Mouse (Mus musculus) layer of hippocampus, postnatal 36 days (tissue): ENCODE measurements around the gene 4933402D24Rik. TPM values are rescaled to one million over a fixed set of nuclear protein-coding genes. Genes with fewer than 3 reads are reported as not detected.

Experiments
- DNase-seq, 2 experiments: peaks; one replicate each; pipeline ENCODE4 v3.0.0; 2022
- total RNA-seq, 2 experiments: library from RNA; stranded (reverse); gene quantifications; 2 replicates each; pipeline ENCODE4 v1.2.3; 2021

4933402D24Rik gene
- not detected for total RNA-seq

- DNase-seq, result no peak
Observed at GRCm38 (mm10) chr1:63769167-63769566, at the start of gene 4933402D24Rik. TSS of gene 4933402D24Rik (minus strand) at chr1:63769267.

- no peak for DNase-seq
Observed at GRCm38 (mm10) chr1:63808584-63808983, 39.5 kb upstream of the 4933402D24Rik start.

GRCm38 (mm10) chr1:63805095-63805494 lies 36.0 kb upstream of the 4933402D24Rik start:
- DNase-seq, result no peak

GRCm38 (mm10) chr1:63794326-63794725 lies 25.3 kb upstream of the 4933402D24Rik start:
- DNase-seq, result no peak

- no peak for DNase-seq
Observed at GRCm38 (mm10) chr1:63776902-63777630, 8.0 kb upstream of the 4933402D24Rik start.

GRCm38 (mm10) chr1:63776396-63776795 lies 7.3 kb upstream of the 4933402D24Rik start:
- DNase-seq, result no peak

GRCm38 (mm10) chr1:63770309-63770708 lies 1.2 kb upstream of the 4933402D24Rik start:
- DNase-seq, result peak in 1 of 2 experiments; percentile 8

- DNase-seq, result no peak
Observed at GRCm38 (mm10) chr1:63768112-63768511, 955 bp downstream of the 4933402D24Rik start.

- DNase-seq, result no peak
Observed at GRCm38 (mm10) chr1:63764395-63764794, 4.7 kb downstream of the 4933402D24Rik start.

GRCm38 (mm10) chr1:63763881-63764386 lies 5.1 kb downstream of the 4933402D24Rik start:
- DNase-seq, result no peak

- peak; percentile 47 to 58 for DNase-seq
Observed at GRCm38 (mm10) chr1:63763212-63763694, 5.8 kb downstream of the 4933402D24Rik start.

GRCm38 (mm10) chr1:63756005-63756404 lies 13.1 kb downstream of the 4933402D24Rik start:
- DNase-seq, result no peak

- DNase-seq, result peak; percentile 84 to 88
Observed at GRCm38 (mm10) chr1:63730240-63730771, 38.8 kb downstream of the 4933402D24Rik start, which contains the start of the genes Mdh1b and Fastkd2. TSS of gene Mdh1b (minus strand) at chr1:63730318. TSS of gene Fastkd2 (plus strand) at chr1:63730614.

GRCm38 (mm10) chr1:63729796-63730195 lies 39.3 kb downstream of the 4933402D24Rik start:
- no peak for DNase-seq

GRCm38 (mm10) chr1:63720161-63720560 lies 48.9 kb downstream of the 4933402D24Rik start:
- no peak for DNase-seq

- DNase-seq, result no peak
Observed at GRCm38 (mm10) chr1:63708876-63709275, 60.2 kb downstream of the 4933402D24Rik start.

- DNase-seq, result no peak
Observed at GRCm38 (mm10) chr1:63705733-63706132, 63.3 kb downstream of the 4933402D24Rik start.

Other genes with a start within 250 kb of the 4933402D24Rik start
- gene Gm39653, start 153.3 kb downstream of the 4933402D24Rik start, total RNA-seq, result not detected
- gene Dytn, start 82.3 kb downstream of the 4933402D24Rik start, total RNA-seq, result under 1 TPM in 1 of 2 experiments, not detected in 1; 0.13 TPM
- gene Mdh1b, start 38.9 kb downstream of the 4933402D24Rik start, total RNA-seq, result under 1 TPM; 0.92 to 0.94 TPM
- 10 to 100 TPM; 18.2 to 19.9 TPM for gene Fastkd2, start 38.7 kb downstream of the 4933402D24Rik start, total RNA-seq